Mouse (Mus musculus) limb, embryonic 12.5 days (tissue): Measurements from ENCODE around the gene Kcns3. TPM values are rescaled to one million over a fixed set of nuclear protein-coding genes. Genes with fewer than 3 reads are reported as not detected.
A peak's percentile ranks its signal among the peaks of the same experiment; 100 is the strongest.

Source experiments
- ATAC-seq: fragments of 200-750 bp; cut with Nextera tagmentation; 2 replicates; pipeline ENCODE4 v1.8.0; 2017; ENCODE audit warnings: low read depth, moderate TSS enrichment; ENCODE audit not compliant: insufficient number of reproducible peaks, insufficient read depth, low FRiP score, low TSS enrichment
- H3K27ac ChIP-seq: fragments of 300-500 bp; sonication (generic); 2 replicates; pipeline ENCODE4 v1.5.1; 2016; ENCODE audit warnings: mild to moderate bottlenecking, moderate library complexity
- H3K27me3 ChIP-seq: fragments of 300-500 bp; sonication (generic); 2 replicates; pipeline ENCODE4 v1.6.1; 2016; ENCODE audit warnings: mild to moderate bottlenecking, moderate library complexity
- H3K36me3 ChIP-seq: fragments of 300-500 bp; sonication (generic); 2 replicates; pipeline ENCODE4 v1.6.1; 2016; ENCODE audit warnings: mild to moderate bottlenecking, moderate library complexity
- H3K4me1 ChIP-seq: fragments of 300-500 bp; sonication (generic); replicated peaks from 2 replicates; pipeline ENCODE4 v1.6.1; 2016
- H3K4me2 ChIP-seq: fragments of 300-500 bp; sonication (generic); 2 replicates; pipeline ENCODE4 v1.6.1; 2016; ENCODE audit warnings: mild to moderate bottlenecking, moderate library complexity
- H3K4me3 ChIP-seq: fragments of 300-500 bp; sonication (generic); replicated peaks from 2 replicates; pipeline ENCODE4 v1.5.1; 2016; ENCODE audit warnings: mild to moderate bottlenecking
- H3K9ac ChIP-seq: fragments of 300-500 bp; sonication (generic); replicated peaks from 2 replicates; pipeline ENCODE4 v1.6.1; 2016; ENCODE audit warnings: mild to moderate bottlenecking, moderate library complexity
- H3K9me3 ChIP-seq: fragments of 300-500 bp; sonication (generic); 2 replicates; pipeline ENCODE4 v1.6.1; 2016; ENCODE audit warnings: mild to moderate bottlenecking, moderate library complexity
- WGBS: fragments of 180-500 bp; shearing (Covaris S2); methylation state at CpG from one replicate; pipeline ENCODE4 v1.1.7; 2016; 5-methylcytosine and 5-hydroxymethylcytosine counted together
- polyA plus RNA-seq: library from polyadenylated mRNA; unstranded; fragments of >200 nt; fragmentation: Nextera tagmentation; extraction: Ambion mirVana; gene quantifications from 2 replicates; pipeline ENCODE4 v1.2.1, GENCODE M21; 2016

Kcns3 gene
- polyA plus RNA-seq, 1 experiment from 2014 or later, result 0.70 TPM

- Histone ChIP-seq H3K9me3 (0 out of 2 replicates have a peak, but pooled peaks cover 3% of the 10 kb centered on the region), H3K27me3 (peaks cover 52% of the 10 kb centered on the region), H3K9ac (peak overlapping the region; percentile 58), H3K27ac (no peak overlapping the region), H3K4me2 (peak overlapping the region; percentile 98), H3K4me3 (peak overlapping the region; percentile 54), H3K4me1 (peaks cover 9% of the 10 kb centered on the region), H3K36me3 (no peaks in the 10 kb centered on the region)
- under 1% methylated on average over 63 of the region's 66 CpGs for WGBS
- ATAC-seq, result peak; percentile 78
Observed at GRCm38 (mm10) chr12:11150192-11150935, 492 bp downstream of the Kcns3 start.

DNA sequence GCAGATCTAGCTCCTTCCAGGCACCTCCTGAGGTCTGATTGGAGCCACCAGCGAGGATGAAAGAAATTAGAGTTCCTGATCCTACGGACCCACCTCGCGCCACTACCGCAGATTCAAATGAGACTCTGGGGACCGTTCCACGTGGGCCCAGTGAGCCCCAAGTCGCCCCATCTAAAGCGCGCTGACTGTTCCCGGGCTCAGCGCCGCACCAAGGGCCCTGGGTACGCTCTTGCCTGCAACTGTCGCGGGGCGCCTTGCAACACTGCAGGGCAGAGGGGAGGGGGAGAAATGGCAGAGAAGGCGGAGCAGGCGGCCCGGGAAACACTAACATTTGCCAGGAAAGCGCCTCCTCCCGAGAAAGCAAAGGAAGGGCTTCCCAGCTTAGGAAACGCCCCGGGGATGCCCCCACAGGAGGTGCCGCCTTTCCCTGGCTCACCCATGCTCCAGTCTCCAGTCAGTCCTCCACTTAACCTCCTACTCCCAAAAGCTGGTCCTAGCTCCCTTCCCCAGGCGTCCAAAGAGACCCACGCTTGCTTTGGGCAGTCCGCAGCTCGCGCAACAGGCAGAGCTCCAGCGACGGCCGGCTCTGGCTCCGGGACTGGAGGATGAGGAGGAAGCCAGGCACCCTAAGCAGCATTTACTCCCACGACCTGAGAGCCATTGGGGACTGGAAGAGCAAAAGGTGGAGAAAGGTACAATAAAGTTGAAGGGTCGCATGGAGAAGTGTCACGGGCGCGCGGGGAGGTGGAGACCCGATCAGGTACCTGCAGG is 1.2 kb downstream of the Kcns3 start:
- Histone ChIP-seq H3K9me3 (0 out of 2 replicates have a peak, but pooled peaks cover 3% of the 10 kb centered on the region), H3K4me2 (peak overlapping the region; percentile 98), H3K4me3 (peak overlapping the region; percentile 54), H3K9ac (peak overlapping the region; percentile 58), H3K27me3 (peaks cover 52% of the 10 kb centered on the region), H3K4me1 (peaks cover 9% of the 10 kb centered on the region), H3K27ac (no peak overlapping the region), H3K36me3 (no peaks in the 10 kb centered on the region)
- WGBS, result under 1% methylated on average over 41 of the region's 41 CpGs
- ATAC-seq, result peak; percentile 59; the same call in 1 of the 2 replicates

DNA sequence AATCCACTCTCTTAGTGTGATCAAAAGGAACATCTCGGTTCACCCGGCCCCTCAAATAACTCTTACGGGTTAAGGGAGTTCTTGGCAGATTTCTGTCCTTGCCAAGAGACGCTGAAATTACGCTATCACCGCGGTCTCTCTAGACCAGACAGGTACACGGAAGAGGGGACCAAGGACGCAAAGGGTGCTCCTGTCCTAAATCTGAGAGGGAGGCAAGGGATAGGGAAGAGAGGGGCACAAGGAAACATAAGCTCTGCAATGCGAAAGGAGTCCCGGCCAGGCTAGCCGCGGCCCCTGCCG is 1.8 kb downstream of the Kcns3 start:
- peaks cover 9% of the 10 kb centered on the region for H3K4me1 ChIP-seq
- no peak overlapping the region for H3K27ac ChIP-seq
- no peak for ATAC-seq
- no peaks in the 10 kb centered on the region for H3K36me3 ChIP-seq
- under 1% methylated on average over 14 of the region's 14 CpGs for WGBS
- H3K4me2 ChIP-seq, result peak overlapping the region; percentile 98
- H3K9ac ChIP-seq, result no peak overlapping the region; the same call in 1 of the 2 replicates
- H3K4me3 ChIP-seq, result peak overlapping the region; percentile 54
- 0 out of 2 replicates have a peak, but pooled peaks cover 3% of the 10 kb centered on the region for H3K9me3 ChIP-seq
- H3K27me3 ChIP-seq, result peaks cover 52% of the 10 kb centered on the region

GRCm38 (mm10) chr12:11144894-11145293 is 6.0 kb downstream of the Kcns3 start:
- Histone ChIP-seq H3K4me2 (no peak overlapping the region), H3K9ac (no peak overlapping the region), H3K9me3 (0 out of 2 replicates have a peak, but pooled peaks cover 3% of the 10 kb centered on the region), H3K4me1 (no peaks in the 10 kb centered on the region), H3K4me3 (no peak overlapping the region), H3K27ac (no peak overlapping the region), H3K36me3 (no peaks in the 10 kb centered on the region), H3K27me3 (peaks cover 20% of the 10 kb centered on the region)
- WGBS, result 76% methylated on average over 1 of the region's 1 CpGs
- ATAC-seq, result no peak

DNA sequence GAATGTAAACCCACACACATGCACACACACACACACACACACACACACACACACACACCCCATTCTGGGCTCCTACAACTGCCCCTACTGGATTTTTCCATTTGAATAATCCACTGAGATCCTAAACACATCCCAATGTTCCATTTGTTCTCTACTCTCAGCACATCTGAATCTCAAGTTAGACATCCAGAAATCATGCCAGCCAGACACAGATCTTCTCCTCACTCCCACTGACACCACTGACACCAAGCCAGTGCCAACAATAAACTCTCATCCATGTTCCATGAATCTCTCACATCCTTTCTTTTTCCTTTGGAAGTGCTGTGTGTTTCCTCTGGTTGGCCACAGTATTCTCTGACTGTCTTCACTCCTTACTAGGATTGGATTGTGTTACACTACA is 18.4 kb downstream of the Kcns3 start:
- Histone ChIP-seq H3K27ac (no peak overlapping the region), H3K4me2 (no peak overlapping the region), H3K9me3 (no peaks in the 10 kb centered on the region), H3K9ac (no peak overlapping the region), H3K27me3 (no peaks in the 10 kb centered on the region), H3K4me3 (no peak overlapping the region), H3K4me1 (no peaks in the 10 kb centered on the region), H3K36me3 (no peaks in the 10 kb centered on the region)
- ATAC-seq, result no peak

- WGBS, result 55% methylated on average over 3 of the region's 3 CpGs
Observed at GRCm38 (mm10) chr12:11129188-11129587, 21.7 kb downstream of the Kcns3 start.

GRCm38 (mm10) chr12:11126186-11126759 is 24.6 kb downstream of the Kcns3 start:
- H3K36me3 ChIP-seq, result no peaks in the 10 kb centered on the region
- H3K9me3 ChIP-seq, result no peaks in the 10 kb centered on the region
- H3K27me3 ChIP-seq, result no peaks in the 10 kb centered on the region
- no peaks in the 10 kb centered on the region for H3K4me1 ChIP-seq
- no peak for ATAC-seq
- H3K27ac ChIP-seq, result no peak overlapping the region
- H3K4me3 ChIP-seq, result no peak overlapping the region
- H3K4me2 ChIP-seq, result no peak overlapping the region
- H3K9ac ChIP-seq, result no peak overlapping the region
- WGBS, result 75% methylated on average over 5 of the region's 5 CpGs

More at GRCm38 (mm10) chr12:11129188-11129587, 21.7 kb downstream of the Kcns3 start:
- Histone ChIP-seq H3K36me3 (no peaks in the 10 kb centered on the region), H3K4me1 (no peaks in the 10 kb centered on the region), H3K27me3 (no peaks in the 10 kb centered on the region), H3K4me2 (no peak overlapping the region), H3K27ac (no peak overlapping the region), H3K9me3 (no peaks in the 10 kb centered on the region), H3K9ac (no peak overlapping the region), H3K4me3 (no peak overlapping the region)
- ATAC-seq, result no peak

- H3K9ac ChIP-seq, result no peak overlapping the region
- H3K36me3 ChIP-seq, result no peaks in the 10 kb centered on the region
- no peak overlapping the region for H3K27ac ChIP-seq
- 84% methylated on average over 3 of the region's 3 CpGs for WGBS
- no peaks in the 10 kb centered on the region for H3K27me3 ChIP-seq
- H3K4me3 ChIP-seq, result no peak overlapping the region
- no peak overlapping the region for H3K4me2 ChIP-seq
- ATAC-seq, result no peak
- H3K4me1 ChIP-seq, result no peaks in the 10 kb centered on the region
- no peaks in the 10 kb centered on the region for H3K9me3 ChIP-seq
Observed at GRCm38 (mm10) chr12:11101565-11101964, 49.3 kb downstream of the Kcns3 start.

- Histone ChIP-seq H3K9me3 (no peaks in the 10 kb centered on the region), H3K27me3 (no peaks in the 10 kb centered on the region), H3K4me3 (no peak overlapping the region), H3K4me2 (no peak overlapping the region), H3K27ac (no peak overlapping the region), H3K4me1 (0 out of 2 replicates have a peak, but pooled peaks cover 5% of the 10 kb centered on the region), H3K36me3 (no peaks in the 10 kb centered on the region), H3K9ac (no peak overlapping the region)
- no peak for ATAC-seq
- WGBS, result 53% methylated on average over 5 of the region's 5 CpGs
Observed at GRCm38 (mm10) chr12:11088626-11089372, 62.1 kb downstream of the Kcns3 start.

DNA sequence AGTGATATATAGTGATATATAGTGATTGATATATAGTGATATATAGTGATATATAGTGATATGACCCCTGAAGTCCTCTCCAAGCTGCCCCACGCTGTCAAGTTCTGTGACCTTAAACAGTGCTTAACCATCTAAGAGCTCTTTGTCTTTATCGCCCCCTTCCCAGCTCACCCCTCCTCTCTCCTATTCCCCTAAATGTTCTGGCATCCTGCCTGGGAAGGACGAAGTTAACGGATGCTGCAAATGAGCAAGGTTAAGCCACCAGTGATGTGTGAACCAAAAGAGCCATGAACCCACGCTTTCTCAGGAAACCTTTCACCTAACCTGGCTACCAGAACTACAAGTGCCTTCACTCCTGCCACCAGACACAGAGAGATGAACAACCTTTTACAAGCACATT is 64.0 kb downstream of the Kcns3 start:
- no peaks in the 10 kb centered on the region for H3K9me3 ChIP-seq
- ATAC-seq, result no peak
- H3K4me1 ChIP-seq, result 0 out of 2 replicates have a peak, but pooled peaks cover 5% of the 10 kb centered on the region
- H3K27me3 ChIP-seq, result no peaks in the 10 kb centered on the region
- no peak overlapping the region for H3K9ac ChIP-seq
- 60% methylated on average over 5 of the region's 5 CpGs for WGBS
- H3K36me3 ChIP-seq, result no peaks in the 10 kb centered on the region
- no peak overlapping the region for H3K4me3 ChIP-seq
- H3K4me2 ChIP-seq, result no peak overlapping the region
- H3K27ac ChIP-seq, result no peak overlapping the region

DNA sequence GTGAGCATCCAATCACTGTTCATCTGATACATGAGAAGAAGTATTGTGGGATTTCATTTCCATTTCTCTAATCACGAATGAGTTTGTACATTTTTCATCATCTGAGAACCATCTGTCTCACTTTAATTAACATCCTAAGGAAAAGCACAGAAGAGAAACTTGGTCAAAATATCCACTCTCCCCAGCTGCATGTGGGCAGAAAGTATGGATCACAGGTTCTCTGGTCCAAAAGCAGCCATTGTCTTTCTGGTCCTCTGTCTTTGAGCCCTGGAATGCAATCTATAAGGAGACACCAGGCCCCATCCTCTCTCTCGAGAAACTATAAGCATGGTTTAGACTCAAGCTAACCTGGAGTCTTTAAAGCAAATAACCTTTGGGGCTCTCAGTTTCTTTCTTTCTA is 79.8 kb downstream of the Kcns3 start:
- Histone ChIP-seq H3K4me3 (no peak overlapping the region), H3K9ac (no peak overlapping the region), H3K9me3 (no peaks in the 10 kb centered on the region), H3K27ac (no peak overlapping the region), H3K27me3 (no peaks in the 10 kb centered on the region), H3K4me1 (no peaks in the 10 kb centered on the region), H3K4me2 (no peak overlapping the region), H3K36me3 (no peaks in the 10 kb centered on the region)
- 85% methylated on average over 2 of the region's 2 CpGs for WGBS
- ATAC-seq, result no peak
